Mouse (Mus musculus) erythroblast, embryonic 14.5 days (primary cell): Measurements from ENCODE around the gene Arrdc5.

Experiments
- GATA1 ChIP-seq: IDR thresholded peaks from 2 replicates; pipeline ENCODE4 v1.6.1; 2012; ENCODE audit warnings: low read length, inconsistent platforms, mixed read lengths
- TAL1 ChIP-seq: IDR thresholded peaks from 3 replicates; pipeline ENCODE4 v1.6.1; 2012; ENCODE audit warnings: low read length, inconsistent platforms, mixed read lengths

- TF ChIP-seq GATA1 (no peak), TAL1 (no peak)
Observed at GRCm38 (mm10) chr17:56289371-56290331, 10.4 kb downstream of the Arrdc5 start.
